Mouse (Mus musculus): Measurements from ENCODE around the gene Kat7. TPM values are rescaled to one million over a fixed set of nuclear protein-coding genes. Genes with fewer than 3 reads are reported as not detected.
A peak's percentile ranks its signal among the peaks of the same experiment; 100 is the strongest.

The Kat7 gene
- polyA plus RNA-seq, 1 experiment from 2014 or later, result 19.4 TPM

- no peak overlapping the region for H3K4me3 ChIP-seq (ENCODE audit: low read depth, low read length)
- H3K9ac ChIP-seq (replicated peaks), result no peak overlapping the region
- H3K36me3 ChIP-seq (replicated peaks; ENCODE audit: insufficient read depth, low read length), result peaks cover 4% of the 10 kb centered on the region; the same call in 1 of the 2 replicates
- WGBS (ENCODE audit: insufficient replicate concordance), result 86% methylated on average over 4 of the region's 4 CpGs
- H3K9me3 ChIP-seq (ENCODE audit: low read length), result no peaks in the 10 kb centered on the region
- no peak for TF ChIP-seq EP300 (IDR thresholded peaks at IDR 0.05; ENCODE audit: low read depth)
- no peak for TF ChIP-seq CTCF (IDR thresholded peaks at IDR 0.05; ENCODE audit: low read depth)
- ATAC-seq, result peak; percentile 57
- no peak for DNase-seq
- H3K4me2 ChIP-seq (ENCODE audit: low read depth, low read length), result no peak overlapping the region
- no peak overlapping the region for H3K27ac ChIP-seq (ENCODE audit: low read depth)
- H3K27me3 ChIP-seq (ENCODE audit: insufficient read depth, low read length), result no peaks in the 10 kb centered on the region
- H3K4me1 ChIP-seq (ENCODE audit: insufficient read depth), result peaks cover 30% of the 10 kb centered on the region
These were observed 45.5 kb downstream of the Kat7 start for GRCm38 (mm10) chr11:95264455-95265013.

- TF ChIP-seq EP300 (IDR thresholded peaks at IDR 0.05; ENCODE audit: low read depth) (no peak), CTCF (IDR thresholded peaks at IDR 0.05; ENCODE audit: low read depth) (no peak)
- H3K36me3 ChIP-seq (replicated peaks; ENCODE audit: insufficient read depth, low read length), result 0 out of 2 replicates have a peak, but pooled peaks cover 2% of the 10 kb centered on the region
These were observed 46.1 kb downstream of the Kat7 start for GRCm38 (mm10) chr11:95263816-95264454.

DNA sequence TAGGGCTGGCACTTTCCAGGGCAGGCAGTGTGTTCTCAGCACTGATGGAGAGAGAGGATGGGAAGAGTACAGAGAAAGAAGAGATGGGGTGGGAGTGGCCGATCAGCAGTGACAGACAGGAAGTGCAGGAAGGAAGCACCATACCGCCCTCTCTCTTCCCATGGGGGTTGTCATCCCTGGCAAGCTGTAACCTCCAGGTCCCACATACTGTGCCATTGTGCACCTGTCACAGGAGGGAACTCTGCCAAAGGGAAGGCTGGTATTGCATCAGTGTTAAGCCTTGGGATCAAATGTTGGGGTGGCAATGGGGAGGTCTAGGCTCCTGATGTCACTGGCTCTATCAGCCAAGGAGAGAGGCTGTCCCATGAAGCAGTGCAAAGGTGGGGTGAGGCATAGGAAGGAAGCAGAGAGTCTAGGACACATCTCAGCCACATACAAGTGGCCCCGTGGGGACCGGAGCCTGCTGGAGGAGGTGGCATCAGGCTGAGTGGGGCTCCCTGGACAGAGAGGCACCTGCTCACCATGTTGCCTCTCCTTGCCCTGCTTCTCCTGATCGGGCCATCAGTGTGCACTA is 48.8 kb downstream of the Kat7 start, which contains the start of gene Tac4:
Gene Tac4, plus strand, starts transcription at position 352 of the 574 bp plus-strand sequence.
- DNase-seq, result peak; percentile 18
- H3K36me3 ChIP-seq (replicated peaks; ENCODE audit: insufficient read depth, low read length), result no peaks in the 10 kb centered on the region
- no peaks in the 10 kb centered on the region for H3K9me3 ChIP-seq (ENCODE audit: low read length)
- H3K27me3 ChIP-seq (ENCODE audit: insufficient read depth, low read length), result no peaks in the 10 kb centered on the region
- no peak within 1 kb of the TSS for H3K4me3 ChIP-seq (ENCODE audit: low read depth, low read length)
- peaks cover 24% of the 10 kb centered on the region for H3K4me1 ChIP-seq (ENCODE audit: insufficient read depth)
- no peak for ATAC-seq
- no peak within 1 kb of the TSS for H3K27ac ChIP-seq (ENCODE audit: low read depth)
- no peak for TF ChIP-seq EP300 (IDR thresholded peaks at IDR 0.05; ENCODE audit: low read depth)
- TF ChIP-seq CTCF (IDR thresholded peaks at IDR 0.05; ENCODE audit: low read depth), result no peak
- 25% methylated on average over 5 of the region's 5 CpGs for WGBS (ENCODE audit: insufficient replicate concordance)
- H3K9ac ChIP-seq (replicated peaks), result no peak within 1 kb of the TSS
- H3K4me2 ChIP-seq (ENCODE audit: low read depth, low read length), result no peak within 1 kb of the TSS

More at GRCm38 (mm10) chr11:95263816-95264454, 46.1 kb downstream of the Kat7 start:
- no peak overlapping the region for H3K4me2 ChIP-seq (ENCODE audit: low read depth, low read length)
- peaks cover 32% of the 10 kb centered on the region for H3K4me1 ChIP-seq (ENCODE audit: insufficient read depth)
- no peak for ATAC-seq
- WGBS (ENCODE audit: insufficient replicate concordance), result 72% methylated on average over 11 of the region's 11 CpGs
- no peak overlapping the region for H3K9ac ChIP-seq (replicated peaks)
- no peak overlapping the region for H3K4me3 ChIP-seq (ENCODE audit: low read depth, low read length)
- H3K9me3 ChIP-seq (ENCODE audit: low read length), result no peaks in the 10 kb centered on the region
- no peak for DNase-seq
- no peak overlapping the region for H3K27ac ChIP-seq (ENCODE audit: low read depth)
- H3K27me3 ChIP-seq (ENCODE audit: insufficient read depth, low read length), result no peaks in the 10 kb centered on the region

DNA sequence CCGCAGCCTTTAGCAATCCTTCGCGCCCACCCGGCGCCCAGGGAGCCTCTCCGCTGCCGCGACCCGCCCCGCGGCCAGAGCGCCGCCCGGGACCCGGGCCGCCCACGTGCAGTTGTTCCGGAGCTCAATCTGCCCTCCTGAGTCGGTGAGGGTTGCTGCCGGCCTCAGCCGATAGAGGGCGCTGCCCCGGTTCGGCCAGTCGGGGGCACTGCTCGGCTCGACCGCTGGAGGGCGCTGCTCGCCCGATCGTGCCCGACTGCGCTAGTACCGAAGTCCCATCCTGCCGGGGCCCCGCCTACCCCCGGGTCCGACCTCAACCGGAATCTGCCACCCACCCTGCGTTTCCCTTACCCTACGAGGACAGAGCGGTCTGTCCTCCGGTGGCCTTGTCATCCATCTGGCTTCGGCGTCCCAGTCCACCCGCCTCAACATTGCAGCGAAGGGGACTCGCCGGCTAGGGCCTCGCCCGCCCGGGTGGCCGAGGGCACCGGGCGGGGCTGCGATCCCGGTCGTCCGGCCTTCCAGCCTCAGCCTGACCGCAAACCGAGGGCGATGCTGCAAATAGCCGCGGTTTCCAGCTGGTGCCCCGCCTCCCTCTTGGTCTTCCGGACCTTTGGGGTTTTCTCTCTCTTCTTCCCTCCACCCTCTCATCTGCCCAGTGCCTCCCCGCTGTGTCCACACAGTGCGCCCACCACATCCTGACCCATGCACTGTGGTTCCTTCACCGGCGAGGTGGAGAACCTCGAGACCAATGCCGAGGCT is 50.8 kb downstream of the Kat7 start:
- Histone ChIP-seq H3K36me3 (replicated peaks; ENCODE audit: insufficient read depth, low read length) (no peaks in the 10 kb centered on the region), H3K4me3 (ENCODE audit: low read depth, low read length) (peak overlapping the region; percentile 62), H3K4me2 (ENCODE audit: low read depth, low read length) (peak overlapping the region; percentile 98), H3K27ac (ENCODE audit: low read depth) (peak overlapping the region; percentile 87), H3K9ac (replicated peaks) (peak overlapping the region; percentile 66), H3K27me3 (ENCODE audit: insufficient read depth, low read length) (no peaks in the 10 kb centered on the region), H3K4me1 (ENCODE audit: insufficient read depth) (peaks cover 18% of the 10 kb centered on the region), H3K9me3 (ENCODE audit: low read length) (no peaks in the 10 kb centered on the region)
- DNase-seq (peak; percentile 95), ATAC-seq (peak; percentile 83)
- WGBS (ENCODE audit: insufficient replicate concordance), result under 1% methylated on average over 66 of the region's 73 CpGs
- TF ChIP-seq CTCF (IDR thresholded peaks at IDR 0.05; ENCODE audit: low read depth), result peak; percentile 100
- TF ChIP-seq EP300 (IDR thresholded peaks at IDR 0.05; ENCODE audit: low read depth), result no peak

- Histone ChIP-seq H3K27me3 (ENCODE audit: insufficient read depth, low read length) (no peaks in the 10 kb centered on the region), H3K4me3 (ENCODE audit: low read depth, low read length) (peak overlapping the region; percentile 62), H3K4me1 (ENCODE audit: insufficient read depth) (peaks cover 16% of the 10 kb centered on the region), H3K36me3 (replicated peaks; ENCODE audit: insufficient read depth, low read length) (no peaks in the 10 kb centered on the region), H3K9ac (replicated peaks) (peak overlapping the region; percentile 65), H3K9me3 (ENCODE audit: low read length) (no peaks in the 10 kb centered on the region), H3K27ac (ENCODE audit: low read depth) (peak overlapping the region; percentile 71), H3K4me2 (ENCODE audit: low read depth, low read length) (peak overlapping the region; percentile 98)
- ATAC-seq (peak; percentile 63), DNase-seq (peak; percentile 87)
- WGBS (ENCODE audit: insufficient replicate concordance), result under 1% methylated on average over 26 of the region's 26 CpGs
- TF ChIP-seq EP300 (IDR thresholded peaks at IDR 0.05; ENCODE audit: low read depth), result no peak
- peak; percentile 75 for TF ChIP-seq CTCF (IDR thresholded peaks at IDR 0.05; ENCODE audit: low read depth)
These were observed 51.6 kb downstream of the Kat7 start for GRCm38 (mm10) chr11:95258490-95258889.

DNA sequence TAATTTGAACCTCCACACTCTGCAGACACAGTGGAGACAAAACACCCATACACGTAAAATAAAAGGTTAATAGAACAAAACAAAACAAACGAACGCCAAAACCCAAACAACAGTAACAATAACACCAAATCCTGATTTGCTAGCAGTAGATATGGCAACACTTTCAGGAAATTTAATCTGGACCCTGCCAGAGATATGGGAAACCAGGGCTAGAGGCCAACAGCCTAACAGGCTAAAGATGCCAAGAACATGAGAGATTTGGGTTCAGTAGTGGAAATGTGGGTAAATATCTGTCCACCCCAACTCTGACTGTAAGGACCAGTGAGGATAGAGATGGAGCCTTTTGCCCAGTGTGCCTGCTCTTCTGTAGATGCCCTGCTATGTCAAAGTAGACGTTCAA is 52.1 kb downstream of the Kat7 start:
- ATAC-seq (no peak), DNase-seq (no peak)
- H3K36me3 ChIP-seq (replicated peaks; ENCODE audit: insufficient read depth, low read length), result no peaks in the 10 kb centered on the region
- no peaks in the 10 kb centered on the region for H3K27me3 ChIP-seq (ENCODE audit: insufficient read depth, low read length)
- H3K4me3 ChIP-seq (ENCODE audit: low read depth, low read length), result no peak overlapping the region
- H3K27ac ChIP-seq (ENCODE audit: low read depth), result no peak overlapping the region
- 49% methylated on average over 4 of the region's 4 CpGs for WGBS (ENCODE audit: insufficient replicate concordance)
- TF ChIP-seq CTCF (IDR thresholded peaks at IDR 0.05; ENCODE audit: low read depth) (no peak), EP300 (IDR thresholded peaks at IDR 0.05; ENCODE audit: low read depth) (no peak)
- H3K4me1 ChIP-seq (ENCODE audit: insufficient read depth), result peaks cover 16% of the 10 kb centered on the region
- no peaks in the 10 kb centered on the region for H3K9me3 ChIP-seq (ENCODE audit: low read length)
- H3K4me2 ChIP-seq (ENCODE audit: low read depth, low read length), result peak overlapping the region; percentile 98; the same call in 1 of the 2 replicates
- no peak overlapping the region for H3K9ac ChIP-seq (replicated peaks)

Data from liver, postnatal 0 days (tissue).